Mouse (Mus musculus): ENCODE results near the gene Cpsf4l.

The Cpsf4l gene

DNA sequence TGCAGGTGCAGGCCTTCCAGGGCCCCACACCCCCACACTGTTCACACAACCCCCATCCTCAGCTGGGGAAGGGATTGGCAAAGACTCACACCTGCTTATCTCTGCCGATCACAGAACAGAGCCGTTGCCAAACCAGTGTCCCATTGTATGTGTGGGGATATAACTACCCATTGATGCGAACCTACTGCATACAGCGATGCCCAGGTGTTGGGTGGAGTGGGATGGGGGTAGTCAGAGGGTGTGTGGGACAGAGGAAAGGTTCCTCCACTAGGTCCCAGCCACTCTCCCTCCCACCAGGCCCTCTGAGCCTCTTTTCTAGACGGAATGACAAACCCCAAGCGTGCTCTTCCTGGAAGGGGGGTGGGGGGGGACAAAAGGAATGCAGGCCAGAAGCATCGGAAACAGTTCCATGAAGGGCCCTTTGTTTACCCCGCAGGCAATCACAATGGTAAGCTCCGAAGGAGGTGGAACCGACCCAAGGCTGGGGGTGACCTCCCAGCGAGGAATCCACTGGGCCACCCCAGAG is at the start of gene Cpsf4l:
TSS of gene Cpsf4l (minus strand) at position 287 of the 526 bp plus-strand sequence.
- DNase-seq (ENCODE audit: extremely low spot score): no peak

DNA sequence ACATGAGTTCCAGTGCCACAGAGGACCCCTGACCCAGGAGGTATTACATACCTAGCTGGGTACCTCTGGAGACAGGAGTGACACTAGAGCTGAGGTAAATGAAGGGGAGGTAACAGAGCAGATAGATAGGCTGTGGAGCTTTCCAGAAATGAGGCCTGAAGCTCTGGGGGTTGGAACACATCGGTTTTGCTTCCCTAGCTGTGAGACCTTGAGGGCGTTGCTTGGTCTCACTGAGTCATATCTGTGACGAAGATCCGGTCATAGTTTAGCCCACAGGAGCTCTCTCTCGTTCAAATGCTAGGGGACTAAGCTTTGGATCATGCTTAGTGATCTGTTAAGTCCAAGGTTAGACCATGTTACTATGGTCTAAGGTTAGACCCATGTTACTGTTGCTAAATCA is 49.0 kb upstream of the Cpsf4l start:
- no peak for DNase-seq (ENCODE audit: extremely low spot score)

DNA sequence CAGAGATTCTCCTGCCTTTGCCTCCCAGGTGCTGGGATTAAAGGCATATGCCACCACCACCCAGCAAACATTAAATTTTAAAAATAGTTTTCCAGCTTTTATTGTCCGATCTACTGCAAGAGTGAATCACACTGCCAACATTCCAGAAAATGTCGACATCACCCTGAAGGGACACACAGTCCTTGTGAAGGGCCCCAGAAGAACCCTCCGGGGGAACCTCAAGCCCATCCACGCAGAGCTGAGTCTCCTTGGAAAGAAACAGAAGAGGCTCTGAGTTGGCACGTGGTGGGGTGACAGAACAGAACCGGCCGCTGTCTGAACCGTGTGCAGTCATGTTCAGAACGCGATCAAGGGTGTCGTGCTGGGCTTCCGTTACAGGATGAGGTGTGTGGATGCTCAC is 46.8 kb upstream of the Cpsf4l start:
- DNase-seq (ENCODE audit: extremely low spot score): no peak

DNA sequence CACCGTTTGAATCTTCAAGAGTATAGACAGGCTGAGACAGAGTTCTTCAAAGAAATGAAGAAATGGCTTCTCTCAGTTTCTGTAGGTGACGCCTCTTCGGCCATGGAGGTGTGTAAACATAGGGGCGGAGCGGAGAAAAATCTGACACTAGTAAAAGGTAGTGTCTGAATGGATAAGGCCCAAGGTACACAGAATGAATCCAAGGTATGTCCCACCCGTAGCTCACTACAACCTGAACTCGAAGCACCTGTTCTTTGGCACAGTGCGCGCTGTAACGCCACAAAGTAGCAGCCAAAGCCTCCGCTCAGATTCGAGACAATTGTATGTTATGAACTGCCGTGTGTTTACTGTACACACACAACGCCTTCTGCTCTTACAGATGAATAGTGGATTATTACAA is 46.1 kb upstream of the Cpsf4l start:
- DNase-seq (ENCODE audit: extremely low spot score): no peak

DNA sequence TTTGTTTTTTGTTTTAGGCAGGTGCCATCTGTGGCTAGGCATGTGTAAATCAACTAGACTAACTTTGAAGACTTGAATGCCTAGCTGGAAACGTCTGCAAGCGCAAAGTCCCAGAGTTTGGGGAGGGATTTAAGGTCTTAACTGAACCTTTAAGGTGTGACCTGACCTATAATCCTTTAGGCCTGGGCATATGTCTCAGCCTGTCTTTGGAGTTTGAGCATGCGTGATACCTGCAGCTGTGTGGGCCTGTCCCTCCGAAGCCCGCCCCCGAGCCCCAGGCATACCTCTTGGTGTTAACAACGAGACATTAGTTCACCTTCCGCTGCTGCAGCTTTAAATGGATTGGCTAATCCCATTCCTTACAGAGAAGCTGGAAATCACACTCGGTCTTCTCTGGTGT is 45.0 kb upstream of the Cpsf4l start:
- DNase-seq (ENCODE audit: extremely low spot score): no peak

DNA sequence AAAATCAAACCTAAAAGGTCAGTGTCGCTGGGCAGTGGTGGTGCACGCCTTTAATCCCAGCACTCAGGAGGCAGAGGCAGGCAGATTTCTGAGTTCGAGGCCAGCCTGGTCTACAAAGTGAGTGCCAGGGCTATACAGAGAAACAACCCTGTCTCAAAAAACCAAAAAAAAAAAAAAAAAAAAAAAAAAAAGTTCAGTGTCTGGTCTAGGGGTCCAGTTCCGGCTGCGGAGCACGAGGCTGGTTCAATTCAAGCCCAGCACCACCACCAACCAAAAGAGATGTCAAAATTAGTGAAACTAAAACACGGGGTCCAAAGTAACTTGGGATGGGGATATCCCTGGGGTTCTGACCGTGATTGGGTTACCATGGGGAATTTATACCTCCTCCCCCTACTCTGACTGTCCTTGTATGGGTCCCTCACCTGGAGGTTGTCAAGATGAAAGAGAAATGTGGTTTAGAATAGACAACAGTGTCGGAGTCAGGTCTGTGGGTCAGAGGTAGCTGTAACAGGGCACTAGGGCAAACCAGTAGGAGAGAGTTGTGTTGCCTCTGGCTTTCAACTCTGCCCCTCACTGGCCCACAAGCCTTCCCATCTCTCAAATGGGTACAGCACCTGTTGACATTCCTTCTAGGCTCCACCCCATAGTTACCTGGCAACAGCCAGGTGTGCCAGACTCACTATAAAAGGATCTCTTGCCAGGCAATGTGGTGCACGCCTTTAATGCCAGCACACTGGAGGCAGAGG is 43.0 kb upstream of the Cpsf4l start:
- DNase-seq (ENCODE audit: extremely low spot score): no peak

DNA sequence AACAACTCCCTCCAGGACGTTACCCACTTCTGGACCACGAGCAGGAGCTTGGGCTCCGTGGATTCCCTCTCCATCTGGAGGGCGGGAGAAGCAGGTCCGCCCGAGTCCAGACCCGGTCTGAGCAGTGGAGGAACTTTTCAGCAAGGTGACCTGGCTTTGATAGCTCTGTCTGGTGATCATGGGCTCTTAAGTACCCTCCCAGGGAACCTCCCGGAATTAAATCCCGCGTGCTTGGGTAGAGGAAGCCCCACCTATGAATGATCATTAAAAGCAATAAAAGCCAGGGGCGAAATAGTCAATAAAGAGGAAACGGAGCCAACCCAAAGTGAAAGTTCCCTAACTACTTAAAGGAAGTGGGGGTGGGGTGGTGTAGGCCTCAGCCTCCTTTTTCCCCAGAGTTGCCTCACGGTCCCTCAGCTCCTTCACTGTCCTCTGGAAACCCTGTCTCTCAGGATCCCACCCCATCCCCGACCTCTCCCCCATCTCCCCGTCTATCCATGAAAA is 42.4 kb upstream of the Cpsf4l start:
- no peak for DNase-seq (ENCODE audit: extremely low spot score)

DNA sequence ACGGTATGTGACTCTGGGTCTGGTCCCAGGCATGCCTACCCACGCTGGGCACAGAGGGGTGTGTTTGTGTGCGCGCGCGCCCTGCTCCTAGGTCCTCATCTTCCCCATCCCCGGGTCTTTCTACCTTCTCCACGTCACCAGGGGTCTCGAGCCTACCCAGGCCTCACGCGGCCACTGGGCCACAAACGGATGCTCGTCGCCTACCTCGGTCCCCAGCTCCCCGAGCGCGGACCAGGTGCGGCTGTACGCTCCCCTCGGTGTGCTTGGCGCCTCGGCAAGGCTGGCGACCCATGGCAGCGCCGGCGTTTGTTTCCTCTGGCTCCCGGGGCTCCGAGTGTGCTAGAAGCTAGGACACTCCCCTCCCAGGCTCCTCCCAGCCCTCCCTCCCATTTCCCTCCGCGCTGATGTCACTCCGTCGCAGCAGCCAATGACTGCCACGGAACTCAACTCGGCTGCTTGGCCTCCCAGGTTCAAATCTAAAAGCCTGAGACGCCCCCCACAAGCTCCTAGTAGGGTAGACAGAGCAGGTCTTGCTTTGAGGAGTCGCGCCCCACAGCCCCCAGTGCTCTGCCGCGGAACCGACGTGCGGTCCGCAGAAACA is 41.8 kb upstream of the Cpsf4l start, which contains the start of gene Cdc42ep4:
TSS of gene Cdc42ep4 (minus strand) at position 398 of the 601 bp plus-strand sequence.
- peak; percentile 95 for DNase-seq (ENCODE audit: extremely low spot score)

DNA sequence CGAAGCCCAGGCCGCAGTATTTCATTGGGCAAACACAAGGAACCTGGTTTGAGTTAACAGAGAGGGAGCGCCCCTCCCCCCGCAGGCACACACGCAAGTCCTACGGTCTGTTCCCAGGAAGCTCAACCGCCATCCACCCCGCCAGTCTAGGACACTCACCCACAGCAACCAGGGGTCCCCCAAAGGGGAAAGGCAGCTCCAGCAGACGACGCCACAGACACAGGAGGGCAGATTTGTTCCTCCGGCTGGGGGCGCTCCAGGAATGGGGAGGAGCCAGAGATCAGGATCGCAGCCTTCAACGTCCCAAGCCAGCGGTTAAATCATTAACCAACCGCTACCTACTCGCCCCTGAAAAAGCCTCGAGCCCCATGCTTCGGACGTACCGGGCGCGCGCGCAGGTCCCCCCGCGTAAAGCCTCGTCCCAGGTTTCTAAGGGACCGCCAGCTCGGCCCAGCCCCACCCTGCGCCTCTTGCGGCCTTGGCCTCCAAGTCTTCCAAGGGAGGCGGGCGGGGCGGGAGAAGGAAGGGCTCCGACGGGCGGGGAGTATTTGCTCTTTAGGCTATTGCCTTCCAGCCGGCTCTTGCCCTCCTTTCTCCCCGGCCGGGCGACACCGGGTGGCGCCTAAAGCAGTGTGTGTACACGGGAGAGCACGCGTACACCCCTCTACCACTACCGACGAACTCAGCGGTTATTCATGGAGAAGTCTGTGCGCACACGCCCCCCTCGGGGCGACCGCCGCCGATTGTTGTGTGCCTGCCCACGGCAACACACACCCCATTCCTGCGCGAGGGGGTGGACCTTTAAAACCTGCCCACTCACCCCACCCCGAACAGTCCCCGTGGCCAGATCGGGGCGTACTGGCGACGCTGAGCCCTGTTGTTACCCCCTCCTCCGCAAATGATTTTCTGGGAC is 41.0 kb upstream of the Cpsf4l start:
- DNase-seq (ENCODE audit: extremely low spot score): peak; percentile 87

DNA sequence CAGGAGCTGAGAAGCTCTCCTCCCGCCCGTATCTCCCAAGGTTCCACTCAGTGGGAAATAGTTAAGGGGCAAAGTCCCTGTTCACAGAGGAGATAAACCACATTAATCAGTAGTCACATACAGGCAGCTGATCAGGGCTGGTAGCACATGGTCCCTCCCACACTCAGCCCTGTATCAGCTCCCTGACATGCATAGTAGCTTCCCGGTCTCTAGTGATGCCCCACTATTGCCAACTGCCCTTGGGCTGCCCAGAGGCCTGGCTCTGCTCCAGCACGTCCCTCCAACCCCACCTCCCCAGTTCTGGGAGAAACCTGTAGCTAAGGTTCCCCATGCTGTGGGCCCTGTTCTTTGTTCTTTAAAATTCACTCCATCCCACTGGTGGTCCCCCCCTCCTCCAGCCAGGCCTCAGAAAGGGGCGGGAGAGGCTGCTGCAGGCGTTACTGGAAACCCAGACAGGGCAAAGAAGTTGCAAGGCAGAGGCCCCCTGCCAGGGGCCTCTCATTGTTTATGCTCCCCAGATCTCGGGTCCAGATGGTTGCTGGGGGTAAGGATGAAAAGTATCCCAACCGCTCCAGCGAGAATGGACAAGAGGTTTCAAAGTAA is 40.0 kb upstream of the Cpsf4l start:
- peak; percentile 77 for DNase-seq (ENCODE audit: extremely low spot score)

DNA sequence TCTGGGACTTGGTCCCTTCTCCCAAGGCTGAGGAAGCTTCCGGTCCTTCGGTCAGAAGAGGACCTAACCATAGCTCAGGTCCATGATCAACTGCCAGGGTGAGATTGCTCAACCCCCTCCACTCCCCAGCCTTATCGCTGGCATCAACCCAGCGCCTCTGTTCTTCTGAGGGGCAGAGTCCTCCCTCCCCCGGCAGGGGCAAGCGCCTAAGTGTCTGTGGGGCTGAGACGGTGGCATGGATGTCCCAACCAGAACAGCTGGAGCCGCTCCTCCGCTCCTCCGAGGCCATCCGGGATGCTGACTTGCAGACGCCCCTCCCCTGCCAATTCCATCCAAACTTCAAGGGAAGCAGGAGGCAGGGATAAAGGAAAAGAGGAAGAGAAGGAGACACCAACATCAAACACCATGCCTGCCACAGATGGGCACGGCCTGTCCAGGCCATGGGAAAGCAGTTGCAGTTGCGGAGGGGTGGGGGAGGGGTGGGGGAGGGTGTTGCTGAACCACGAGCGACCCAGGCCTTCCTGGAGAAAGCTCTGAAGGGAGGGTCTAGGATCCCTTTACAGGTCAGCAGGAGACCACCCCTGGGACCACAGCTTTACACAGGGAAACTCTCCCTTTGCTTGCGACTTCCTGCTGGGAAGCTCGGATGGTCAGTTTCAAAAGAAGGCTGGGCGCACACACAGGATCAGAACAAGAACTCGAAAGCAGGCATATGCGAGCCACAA is 39.1 kb upstream of the Cpsf4l start:
- DNase-seq (ENCODE audit: extremely low spot score): peak; percentile 70

DNA sequence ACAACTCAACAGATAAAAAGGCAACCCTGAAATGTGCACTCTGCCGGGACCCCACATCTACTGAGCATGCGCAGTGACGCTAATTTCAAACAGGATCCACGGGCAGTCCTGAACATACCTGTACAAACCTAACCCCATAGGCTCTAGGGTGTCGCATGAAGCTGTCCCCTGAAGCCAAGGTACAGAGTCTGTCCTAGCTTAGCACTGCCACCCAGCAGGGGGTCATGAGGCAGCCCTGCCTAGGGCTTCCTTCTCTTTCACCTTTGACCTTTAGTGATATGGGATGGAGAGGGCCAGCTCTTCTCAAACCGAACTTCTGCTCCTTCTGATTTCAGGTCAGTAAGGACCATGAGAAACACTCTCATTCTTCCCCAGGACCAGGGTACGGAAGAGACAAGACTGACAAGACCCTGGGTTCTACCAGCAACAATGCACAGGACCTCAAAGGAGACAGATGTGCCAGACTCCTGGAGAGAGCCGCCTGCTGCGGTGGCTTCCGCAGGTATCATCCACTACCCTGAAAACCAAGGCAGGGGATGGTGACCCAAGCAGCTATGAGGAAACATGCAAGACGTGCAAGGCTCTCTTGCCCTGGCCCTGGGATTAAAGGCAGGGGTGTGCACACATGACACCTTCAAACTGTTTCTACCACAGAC is 38.0 kb upstream of the Cpsf4l start:
- DNase-seq (ENCODE audit: extremely low spot score): no peak

DNA sequence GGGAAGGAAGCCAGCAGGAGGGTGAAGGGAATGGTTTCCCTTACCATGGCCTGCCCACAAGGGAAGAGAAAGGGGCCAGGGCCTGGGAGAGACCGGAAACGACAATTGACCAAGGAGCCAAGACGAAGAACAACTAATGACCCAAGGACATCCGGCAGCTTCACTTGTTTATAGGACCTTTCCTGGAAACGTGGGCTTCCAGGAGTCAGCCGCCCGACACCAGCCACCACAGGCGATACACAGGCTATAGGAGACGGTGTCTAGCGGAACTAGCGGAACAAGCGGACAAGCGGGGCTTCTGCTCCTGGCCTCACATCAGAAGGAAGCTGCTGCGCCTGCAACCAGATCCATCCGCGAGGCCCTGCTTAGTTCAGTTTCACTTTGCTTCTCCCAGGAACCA is 37.2 kb upstream of the Cpsf4l start:
- peak; percentile 45 for DNase-seq (ENCODE audit: extremely low spot score)

DNA sequence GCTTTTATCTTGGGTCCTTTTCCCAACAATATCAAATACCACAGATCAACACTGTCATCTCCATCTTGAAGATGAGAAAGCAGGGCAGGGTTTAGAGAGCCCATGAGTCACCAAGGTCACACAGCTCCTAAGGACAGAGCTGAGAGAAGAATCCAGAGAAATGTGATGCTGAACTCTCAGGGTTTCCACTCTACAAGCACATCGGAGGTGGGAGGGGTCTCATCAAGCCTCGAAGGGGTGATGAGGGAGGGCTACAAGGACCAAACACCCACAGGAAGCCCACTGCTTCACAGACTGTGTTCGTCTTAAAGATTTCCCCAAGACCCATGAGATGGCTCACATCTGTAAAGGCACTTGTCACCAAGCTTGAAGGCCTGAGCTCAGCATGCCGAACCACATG is 36.1 kb upstream of the Cpsf4l start:
- no peak for DNase-seq (ENCODE audit: extremely low spot score)

DNA sequence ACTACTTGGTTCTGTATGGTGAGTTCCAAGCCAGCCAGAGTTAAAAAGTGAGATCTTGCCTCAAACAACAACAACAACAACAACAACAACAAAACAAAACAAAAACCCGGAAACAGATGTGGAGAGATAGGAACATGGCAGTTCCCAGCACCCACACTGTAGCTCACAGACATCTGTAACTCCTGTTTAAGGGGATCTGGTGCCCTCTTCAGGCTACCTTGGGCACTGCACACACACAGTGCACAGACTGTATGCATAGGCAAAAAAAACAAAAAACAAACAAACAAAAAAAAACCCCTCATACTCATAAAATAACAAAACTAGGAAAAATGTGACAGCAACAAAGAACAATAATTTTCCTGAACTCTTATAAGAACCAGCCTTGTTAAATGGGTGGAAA is 33.2 kb upstream of the Cpsf4l start:
- DNase-seq (ENCODE audit: extremely low spot score): no peak

DNA sequence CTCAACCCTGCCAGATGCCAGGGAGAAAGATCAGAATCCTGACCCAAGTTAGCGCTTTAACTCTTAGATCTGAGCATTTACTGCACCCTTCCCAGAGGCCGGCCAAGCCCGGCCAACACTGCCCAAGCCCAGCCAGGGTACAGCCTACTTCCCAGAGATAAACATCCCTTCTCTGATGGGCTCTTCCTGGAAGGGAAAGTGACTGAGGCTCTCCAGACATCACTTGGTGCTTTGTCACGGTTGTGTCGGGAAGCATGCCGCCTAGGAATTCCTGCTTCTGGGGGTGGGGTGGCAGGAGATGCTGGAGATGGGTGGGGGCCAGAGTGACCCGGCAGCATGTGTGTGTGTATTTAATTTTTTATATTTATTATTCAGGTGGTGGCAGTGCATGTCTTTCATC is 30.3 kb upstream of the Cpsf4l start:
- DNase-seq (ENCODE audit: extremely low spot score): no peak

DNA sequence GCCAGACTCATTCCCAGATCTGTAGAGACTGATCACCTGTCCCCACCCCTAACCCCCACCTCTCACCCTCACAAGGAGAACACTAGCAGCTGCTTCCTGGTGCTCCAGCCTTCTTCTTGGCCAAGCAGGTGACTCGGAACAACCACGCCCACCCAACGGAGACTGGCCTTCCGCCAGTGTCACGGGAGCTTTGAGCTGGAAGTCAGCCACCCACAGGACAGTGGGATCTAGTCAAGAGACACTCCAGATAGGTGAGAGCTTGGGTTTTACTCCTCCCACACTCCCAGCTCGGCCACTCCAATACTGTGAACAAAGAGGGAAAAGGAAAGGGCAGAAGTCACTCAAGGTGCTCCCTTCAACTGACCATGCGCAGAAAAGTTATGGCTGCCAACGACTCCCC is 29.4 kb upstream of the Cpsf4l start:
- no peak for DNase-seq (ENCODE audit: extremely low spot score)

DNA sequence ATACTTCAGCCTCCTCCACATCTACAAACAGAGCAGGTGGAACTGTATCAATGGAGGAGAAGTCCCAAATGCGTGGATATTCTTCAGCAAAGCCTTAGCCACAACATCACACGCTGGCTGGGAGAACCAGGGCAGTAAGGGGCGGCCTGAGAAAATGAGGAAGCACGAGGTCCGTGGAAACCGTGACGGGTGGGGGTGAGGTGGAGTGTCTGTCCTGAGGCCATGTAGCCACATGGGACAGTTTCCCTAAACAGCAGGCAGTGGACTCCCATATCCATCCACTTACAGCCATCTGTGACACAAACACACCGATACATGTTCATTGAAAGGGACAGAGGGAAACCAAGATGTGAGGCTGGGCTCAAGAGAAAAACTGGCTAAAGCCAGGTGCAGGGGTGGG is 28.1 kb upstream of the Cpsf4l start:
- no peak for DNase-seq (ENCODE audit: extremely low spot score)

DNA sequence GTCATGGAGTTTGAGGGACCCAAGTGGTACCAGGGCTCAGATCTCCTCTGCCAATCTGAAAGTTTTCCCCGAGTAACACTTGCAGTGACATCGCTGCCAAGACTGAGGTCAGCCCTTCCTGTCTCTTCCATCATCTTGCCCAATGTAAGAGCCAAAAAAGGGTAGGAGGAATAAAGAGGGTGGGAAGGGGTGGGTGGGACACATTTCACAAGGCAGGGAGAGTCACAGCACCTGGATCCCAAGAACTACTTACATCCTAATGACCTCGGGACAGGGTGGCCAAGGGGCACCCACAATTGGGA is 27.7 kb upstream of the Cpsf4l start:
- DNase-seq (ENCODE audit: extremely low spot score): no peak

DNA sequence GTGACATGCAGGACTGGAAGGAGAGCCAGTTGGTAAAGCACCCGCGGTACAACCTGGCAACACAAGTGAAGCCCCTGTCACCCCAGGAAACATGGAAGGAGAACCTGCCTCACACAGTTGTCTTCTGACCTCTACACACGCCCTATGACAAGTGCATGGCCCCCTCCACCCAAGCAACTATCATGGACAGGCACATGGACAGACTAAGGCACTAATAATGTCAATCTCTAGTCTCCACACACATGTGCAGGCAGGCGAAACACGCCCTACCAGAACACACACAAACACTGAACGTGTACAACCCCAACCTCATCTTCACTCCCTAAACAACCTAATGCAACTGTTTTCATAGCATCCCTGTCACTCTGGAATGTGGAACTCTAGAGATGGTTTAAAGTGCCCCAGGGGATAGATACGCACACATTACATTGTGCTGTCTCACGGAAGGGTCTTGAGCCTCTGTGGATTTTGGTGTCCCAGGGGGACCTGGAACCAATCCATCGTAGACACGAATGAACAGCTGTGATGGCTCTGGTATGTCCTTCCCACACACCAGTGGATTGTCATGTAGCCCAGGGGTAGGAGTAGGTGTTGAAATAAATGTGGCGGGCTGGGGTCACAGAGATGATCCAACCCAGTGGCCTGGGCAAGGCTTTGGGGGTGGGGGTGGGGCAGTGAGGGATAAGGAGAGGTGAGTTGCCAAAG is 27.2 kb upstream of the Cpsf4l start:
- no peak for DNase-seq (ENCODE audit: extremely low spot score)
